Mouse (Mus musculus): ENCODE data around the gene Pla2g3.
A peak's percentile ranks its signal among the peaks of the same experiment; 100 is the strongest.

The Pla2g3 gene

DNA sequence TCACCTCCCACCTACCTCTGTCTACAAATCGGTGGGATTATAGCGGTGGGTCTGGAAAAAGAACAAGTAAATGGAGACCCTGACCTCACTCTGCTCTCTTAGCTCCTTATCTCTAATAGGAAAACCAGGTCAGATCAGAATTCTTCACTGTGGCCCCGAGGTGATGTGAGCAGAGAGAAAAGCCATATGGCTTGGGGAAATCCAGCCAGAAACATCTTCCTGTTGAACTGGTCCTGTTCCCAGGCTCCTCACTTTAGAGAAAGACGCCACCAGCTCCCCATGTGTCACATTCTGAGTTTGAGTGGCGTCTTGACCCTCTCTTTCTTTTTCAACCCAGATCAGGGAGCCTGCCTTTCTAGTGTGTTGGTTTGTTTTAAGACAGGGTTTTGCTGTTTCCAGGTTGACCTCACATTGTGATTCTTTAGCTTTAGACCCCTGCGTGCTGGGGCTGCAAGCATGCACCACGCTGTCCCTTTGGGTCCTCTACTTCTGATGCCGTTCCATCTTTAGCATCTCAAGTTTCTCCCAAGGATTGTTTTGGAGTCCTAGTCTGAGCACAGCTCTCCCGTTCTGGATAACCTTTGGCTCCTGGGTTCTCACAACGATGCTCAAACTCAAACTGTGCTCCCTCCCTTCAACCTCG is 31.8 kb downstream of the Pla2g3 start:
- no peak for DNase-seq (ENCODE audit: low read depth, low spot score)

- DNase-seq (ENCODE audit: low read depth, low spot score): no peak
These were observed 32.8 kb downstream of the Pla2g3 start for GRCm38 (mm10) chr11:3520919-3521318.

- no peak for DNase-seq (ENCODE audit: low read depth, low spot score)
These were observed 33.5 kb downstream of the Pla2g3 start for GRCm38 (mm10) chr11:3521339-3522224.

DNA sequence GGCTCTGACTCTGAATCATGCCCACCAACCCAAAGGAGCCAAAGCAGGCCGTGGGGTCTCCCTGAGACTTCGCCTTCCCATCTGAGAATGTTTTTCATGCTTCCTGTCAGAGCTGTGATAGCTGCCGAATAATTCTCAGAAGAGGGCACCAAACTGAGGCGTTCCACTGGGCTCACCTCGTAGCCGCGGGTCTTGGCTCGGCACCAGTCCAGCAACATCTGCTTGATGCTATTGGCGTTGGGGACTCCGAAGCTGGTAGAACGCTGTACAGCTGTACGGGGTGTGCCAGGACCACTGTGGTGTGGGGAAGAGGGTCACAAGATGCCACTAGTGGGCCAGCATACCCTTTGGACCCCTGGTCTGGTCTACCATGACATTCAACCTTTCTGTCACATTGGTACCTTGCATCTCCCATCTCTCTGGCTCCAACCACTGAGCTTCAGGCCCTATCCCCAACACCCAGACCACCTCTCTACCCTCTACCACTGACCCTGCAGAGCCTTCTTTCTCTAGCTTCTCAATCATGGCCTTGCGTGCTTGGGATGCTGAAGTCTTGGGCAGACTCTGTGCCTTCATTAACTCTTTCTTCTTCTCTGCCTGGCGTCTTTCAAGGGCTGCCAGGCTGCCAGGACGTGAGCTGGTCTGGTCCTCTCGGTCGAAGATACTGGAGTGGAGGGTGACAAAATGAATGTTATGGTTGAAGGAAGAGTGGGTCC is 34.4 kb downstream of the Pla2g3 start:
- DNase-seq (ENCODE audit: low read depth, low spot score): no peak

DNA sequence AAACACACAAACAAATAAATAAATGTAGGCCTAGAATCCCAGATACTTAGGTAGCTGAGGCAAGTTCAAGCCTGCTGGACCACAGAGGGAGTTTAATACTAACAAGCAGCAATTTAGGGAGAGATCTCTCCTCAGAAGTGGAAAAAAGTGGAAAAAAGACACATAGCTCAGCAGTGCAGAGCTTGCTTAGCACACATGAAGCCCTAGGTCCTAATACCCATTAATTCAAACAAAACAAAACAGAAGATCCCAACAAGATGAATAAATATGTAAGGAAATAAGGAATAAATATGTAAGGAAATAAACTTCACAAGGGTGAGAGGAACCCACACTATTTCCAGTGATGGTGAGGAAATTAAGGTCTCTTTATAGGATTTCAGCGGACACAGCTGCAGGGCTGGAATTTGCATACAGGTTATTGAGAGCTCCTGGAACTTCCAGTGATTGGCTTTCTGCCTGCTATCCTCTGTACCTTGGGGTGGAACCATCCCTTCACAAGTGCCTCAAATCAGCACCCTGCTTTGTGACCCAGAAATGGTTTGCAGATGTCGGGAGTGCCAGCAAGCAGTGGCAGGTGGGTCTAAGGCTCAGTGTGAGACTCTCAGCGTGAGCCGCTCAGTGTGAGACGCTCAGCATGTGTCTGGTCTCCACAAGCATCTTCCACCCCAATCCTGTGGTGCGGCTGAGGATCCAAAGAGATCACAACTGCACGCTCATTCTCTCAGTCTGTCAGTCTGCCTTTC is 35.9 kb downstream of the Pla2g3 start:
- no peak for DNase-seq (ENCODE audit: low read depth, low spot score)

- DNase-seq (ENCODE audit: low read depth, low spot score): no peak
These were observed 37.5 kb downstream of the Pla2g3 start for GRCm38 (mm10) chr11:3525560-3525959.

DNA sequence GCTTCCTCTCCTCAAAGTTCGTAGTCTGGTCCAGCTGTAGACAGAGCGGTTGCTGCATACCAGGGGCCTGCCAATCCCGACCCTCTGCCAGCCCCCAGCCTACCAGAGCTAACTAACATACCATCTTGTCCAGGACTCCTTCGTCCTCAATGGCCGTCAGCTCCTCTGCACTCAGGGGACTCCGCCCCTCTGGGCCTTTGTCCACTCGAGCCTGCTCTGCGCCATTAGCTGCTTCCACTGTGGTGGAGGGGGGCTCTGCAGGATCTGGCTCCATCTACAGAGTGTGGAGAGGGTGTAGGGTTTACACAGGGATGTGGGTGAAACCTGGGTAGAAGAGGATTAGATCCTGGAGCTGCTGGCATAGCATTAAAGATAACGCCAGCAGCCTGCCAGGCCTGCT is 38.1 kb downstream of the Pla2g3 start:
- no peak for DNase-seq (ENCODE audit: low read depth, low spot score)

- no peak for DNase-seq (ENCODE audit: low read depth, low spot score)
These were observed 39.1 kb downstream of the Pla2g3 start for GRCm38 (mm10) chr11:3526979-3527738.

- DNase-seq (ENCODE audit: low read depth, low spot score): no peak
These were observed 39.7 kb downstream of the Pla2g3 start for GRCm38 (mm10) chr11:3527766-3528165.

DNA sequence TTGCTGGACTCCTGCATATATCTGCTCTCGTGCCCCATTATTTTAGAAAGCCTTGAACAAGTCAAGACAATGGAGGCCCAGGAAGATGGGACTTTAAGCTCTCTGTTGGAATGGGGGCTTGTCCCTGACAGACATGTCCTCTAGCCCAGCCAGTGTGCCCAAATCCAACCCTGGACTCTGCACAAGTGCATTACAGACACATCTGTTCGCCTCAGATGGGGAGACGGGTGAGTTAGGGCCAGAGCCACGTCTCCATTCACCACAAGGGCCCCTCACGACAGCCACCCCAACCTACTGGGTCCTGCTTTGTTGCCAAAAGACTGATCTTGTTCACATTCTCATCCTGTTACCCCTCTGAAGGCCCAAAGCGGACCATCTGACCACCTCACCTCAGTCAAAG is 40.1 kb downstream of the Pla2g3 start:
- no peak for DNase-seq (ENCODE audit: low read depth, low spot score)

GRCm38 (mm10) chr11:3529476-3530252 is 41.6 kb downstream of the Pla2g3 start:
- no peak for DNase-seq (ENCODE audit: low read depth, low spot score)

DNA sequence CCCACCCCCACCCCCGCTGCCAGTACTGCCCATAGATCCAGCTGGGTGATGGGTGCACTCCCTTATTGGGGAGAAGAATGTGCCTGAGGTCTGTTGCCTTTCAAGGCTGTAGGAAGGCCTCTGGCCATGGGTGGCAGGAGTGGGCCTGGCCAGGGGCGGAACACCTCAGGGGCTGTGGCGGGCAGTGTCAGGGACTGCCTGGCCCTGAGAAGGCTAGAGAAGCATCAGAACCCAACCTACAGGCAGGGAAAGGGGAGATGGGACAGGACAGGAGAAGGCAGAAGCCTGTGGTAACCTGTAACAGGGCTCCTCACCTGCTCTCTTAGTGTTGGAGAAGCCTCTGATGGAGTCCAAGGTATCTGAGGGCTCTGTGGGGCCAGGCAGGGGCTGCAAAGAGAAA is 42.6 kb downstream of the Pla2g3 start:
- no peak for DNase-seq (ENCODE audit: low read depth, low spot score)

GRCm38 (mm10) chr11:3531634-3532033 is 43.5 kb downstream of the Pla2g3 start:
- DNase-seq (ENCODE audit: low read depth, low spot score): no peak

DNA sequence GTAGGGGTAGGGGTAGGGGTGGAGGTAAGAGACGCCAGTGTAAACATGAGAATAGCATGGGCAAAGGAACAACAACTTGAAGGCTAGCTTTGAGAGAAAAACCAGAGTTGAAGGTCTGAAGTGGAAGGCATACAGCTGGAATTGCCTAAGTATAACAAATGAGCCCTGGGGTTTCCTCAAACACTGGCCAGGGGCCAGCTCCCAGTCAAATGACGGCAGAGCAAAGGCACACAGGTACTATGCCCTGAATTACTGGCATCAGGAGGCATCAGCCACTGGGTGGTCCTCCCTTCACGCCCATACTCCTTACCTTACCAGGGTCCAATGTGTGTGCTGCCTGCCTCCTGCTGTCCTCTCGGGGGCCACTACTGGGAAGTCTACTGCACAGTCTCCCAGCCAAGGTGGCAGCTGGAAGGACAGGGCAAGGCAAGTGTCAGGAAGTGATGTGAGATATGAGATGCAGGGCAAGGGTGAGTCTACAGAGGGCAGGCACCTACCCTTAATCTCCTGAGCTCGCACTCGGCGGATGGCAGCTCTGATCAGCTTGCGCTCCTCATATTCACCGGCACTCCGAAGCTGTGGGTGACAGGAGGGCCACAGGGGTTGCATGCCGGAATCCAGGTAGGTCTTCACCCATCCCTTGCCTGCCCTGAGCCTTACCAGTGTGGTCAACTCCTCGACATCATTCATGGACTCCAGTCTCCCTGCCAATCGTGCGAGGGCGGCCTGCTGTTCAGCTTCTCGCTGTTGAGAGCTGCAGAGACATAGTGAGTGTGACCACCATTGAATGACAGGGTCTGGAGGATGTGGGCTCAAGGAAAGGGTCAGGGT is 44.2 kb downstream of the Pla2g3 start:
- DNase-seq (ENCODE audit: low read depth, low spot score): no peak

DNA sequence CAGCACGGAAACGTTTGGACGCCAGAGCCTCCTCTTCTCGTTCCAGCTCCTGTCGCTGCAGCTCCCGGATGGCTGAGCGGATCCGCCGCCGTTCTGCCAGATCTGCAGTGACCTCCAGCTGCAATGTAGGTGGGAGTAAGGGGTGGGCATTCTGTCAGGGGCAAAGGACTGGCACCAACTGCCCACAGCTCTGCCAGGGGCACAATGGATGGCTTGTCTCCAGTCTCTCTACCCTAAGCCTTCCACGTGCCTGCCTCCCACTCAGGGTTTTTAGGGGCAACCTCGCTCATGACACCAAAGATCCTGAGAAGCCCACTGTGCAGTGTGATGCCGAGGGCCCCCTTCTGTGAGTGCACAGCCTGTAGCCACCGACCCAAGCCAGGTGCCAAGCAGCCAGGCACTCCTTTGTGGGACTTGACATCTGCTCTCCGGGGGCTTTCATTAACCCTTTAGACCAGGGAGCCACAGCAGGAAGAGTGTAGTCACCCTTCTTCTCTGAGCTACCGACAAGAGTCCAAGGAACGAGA is 45.4 kb downstream of the Pla2g3 start:
- DNase-seq (ENCODE audit: low read depth, low spot score): no peak

GRCm38 (mm10) chr11:3534956-3535355 is 46.9 kb downstream of the Pla2g3 start:
- no peak for DNase-seq (ENCODE audit: low read depth, low spot score)

DNA sequence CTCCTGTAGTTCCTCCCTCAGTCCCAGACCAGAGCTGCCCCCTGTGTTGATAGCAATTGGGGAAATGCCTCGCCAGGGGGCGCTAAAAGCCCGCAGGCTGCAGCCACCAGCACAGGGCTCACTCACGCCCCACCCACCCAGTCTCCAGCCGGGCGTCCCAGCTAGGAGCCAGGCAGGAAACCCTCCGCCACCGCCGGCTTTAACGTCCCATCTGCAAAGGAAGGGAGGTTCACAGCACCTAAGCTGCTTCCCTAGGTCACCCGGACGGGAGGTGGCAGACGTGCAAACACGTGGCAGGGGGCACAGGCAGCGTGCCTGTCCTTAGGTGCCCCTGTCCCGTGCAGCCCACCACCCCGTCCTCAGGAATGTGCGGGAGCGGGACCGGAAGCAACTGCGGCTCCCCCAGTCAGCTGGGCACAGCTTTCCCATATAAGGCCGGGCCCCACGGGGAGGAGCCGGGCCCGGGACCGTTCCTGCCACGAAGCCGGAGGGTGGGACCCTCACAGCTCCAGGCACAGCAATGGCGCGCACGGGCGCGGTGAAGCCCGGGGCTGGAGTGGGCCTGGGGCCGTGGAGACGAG is 47.4 kb downstream of the Pla2g3 start:
- peak; percentile 44 for DNase-seq (ENCODE audit: low read depth, low spot score)

DNA sequence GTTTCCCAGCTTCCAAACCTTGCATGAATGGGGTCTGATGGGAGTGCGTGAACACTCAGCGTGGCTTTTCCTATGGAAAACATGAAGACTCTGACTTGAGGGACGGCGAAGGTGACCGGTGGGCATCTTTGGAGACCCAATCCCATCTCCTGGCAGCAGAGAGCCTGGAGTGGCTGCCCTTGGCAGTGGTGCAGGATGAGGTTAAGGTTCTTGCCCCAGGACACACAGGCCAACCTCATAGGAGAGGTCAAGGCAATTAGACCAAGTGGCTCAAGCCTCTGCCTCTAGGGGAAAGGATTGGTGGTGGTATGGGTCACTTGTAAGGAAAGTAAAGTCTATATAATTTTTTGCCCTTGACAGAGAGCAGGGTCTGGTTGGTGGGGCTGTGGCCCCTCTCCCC is 48.0 kb downstream of the Pla2g3 start:
- no peak for DNase-seq (ENCODE audit: low read depth, low spot score)

Measured in telencephalon, adult 2 months (tissue).